9 mouse cellular contexts compared by ENCODE assay signal in the genomic region with DNA sequence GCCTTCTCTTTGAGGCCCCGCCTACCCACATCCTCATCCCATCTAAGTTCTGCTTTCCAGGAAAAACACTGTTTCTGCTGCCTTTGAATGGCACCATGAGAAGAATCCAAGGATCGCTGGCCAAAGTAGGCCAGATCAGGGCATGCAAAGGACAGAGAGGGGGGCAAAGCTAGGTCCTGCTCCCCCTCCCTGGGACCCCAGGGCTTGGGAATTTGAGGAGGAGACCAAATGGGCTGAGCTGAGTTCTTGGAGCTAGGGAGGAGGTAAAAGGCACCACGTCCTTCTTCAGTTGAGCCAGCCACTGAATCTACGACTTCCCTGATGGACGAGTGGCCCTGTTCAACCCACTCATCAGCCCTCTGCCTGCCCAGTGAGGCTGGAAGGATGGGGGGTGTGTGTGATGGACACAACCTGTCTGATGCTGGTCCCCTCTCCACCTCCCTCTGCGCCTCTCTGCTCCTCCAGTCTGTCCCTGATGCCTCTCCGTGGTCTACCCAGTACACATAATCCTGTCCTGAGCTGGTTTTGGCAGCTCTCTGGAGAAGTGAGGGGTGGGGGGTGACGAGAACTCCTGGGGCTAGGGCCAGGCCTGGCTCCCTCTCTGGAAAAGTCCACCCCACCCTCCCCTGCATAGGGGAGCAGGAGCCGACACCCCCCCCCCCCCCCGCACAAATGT. TPM values are rescaled to one million over a fixed set of nuclear protein-coding genes. Genes with fewer than 3 reads are reported as not detected.
DNase-seq lines count a peak whose midpoint lies in the region; ATAC-seq and TF ChIP-seq lines count a peak whose summit lies in the region.
"Had no signal": no experiment of that assay in that cellular context is flagged by ENCODE, and none has a peak within 500 bp of the region (broad histone marks: within the 10 kb centered on the region; RNA-seq: fewer than 3 reads in every experiment).

No protein-coding gene starts in this region.

- H3K9me3 ChIP-seq in megakaryocyte, embryonic 14.5 days, result no peaks in the 10 kb centered on the region
- no peaks in the 10 kb centered on the region for H3K9me3 ChIP-seq in heart, embryonic 11.5 days (replicated peaks; ENCODE audit: control insufficient read depth, low read length)
- no peaks in the 10 kb centered on the region for H3K9me3 ChIP-seq in intestine, postnatal 0 days (ENCODE audit: control insufficient read depth)

- H3K4me3 ChIP-seq in megakaryocyte, embryonic 14.5 days (replicated peaks), result peak overlapping the region; percentile 38
- H3K4me3 ChIP-seq in heart, embryonic 11.5 days (ENCODE audit: low read depth, low read length), result peak overlapping the region; percentile 51
- peak overlapping the region; percentile 43; the same call in 1 of the 2 replicates for H3K4me3 ChIP-seq in intestine, postnatal 0 days (ENCODE audit: low read depth, low read length)
- H3K4me3 ChIP-seq in small intestine, adult 2 months (ENCODE audit: low read depth, low read length), result peak overlapping the region; percentile 69

- WGBS in heart, embryonic 11.5 days (ENCODE audit: insufficient replicate concordance), result 42% methylated on average over 9 of the region's 10 CpGs
- 58% methylated on average over 10 of the region's 10 CpGs for WGBS in intestine, postnatal 0 days
- 69% methylated on average over 10 of the region's 10 CpGs for WGBS in small intestine, adult 2 months

- peak overlapping the region; percentile 90 for H3K4me2 ChIP-seq in heart, embryonic 11.5 days
- H3K4me2 ChIP-seq in intestine, postnatal 0 days (replicated peaks; ENCODE audit: low read depth), result peak overlapping the region; percentile 84

- H3K9ac ChIP-seq in heart, embryonic 11.5 days (ENCODE audit: low read depth, low read length), result 0 out of 2 replicates have a peak overlapping the region, but pooled peaks have one; percentile 39
- H3K9ac ChIP-seq in intestine, postnatal 0 days (ENCODE audit: low read depth, low read length), result 0 out of 2 replicates have a peak overlapping the region, but pooled peaks have one; percentile 35
- H3K9ac ChIP-seq: liver, embryonic 14.5 days had no signal

- H3K36me3 ChIP-seq in megakaryocyte, embryonic 14.5 days (replicated peaks; ENCODE audit: low read length), result peaks cover 6% of the 10 kb centered on the region
- no peaks in the 10 kb centered on the region for H3K36me3 ChIP-seq in heart, embryonic 11.5 days (ENCODE audit: control insufficient read depth, insufficient read depth, low read length)
- no peaks in the 10 kb centered on the region; the same call in 1 of the 2 replicates for H3K36me3 ChIP-seq in intestine, postnatal 0 days (ENCODE audit: control insufficient read depth, insufficient read depth)
- H3K36me3 ChIP-seq in small intestine, adult 2 months (ENCODE audit: control insufficient read depth, insufficient read depth, low read length), result no peaks in the 10 kb centered on the region

- H3K27me3 ChIP-seq in megakaryocyte, embryonic 14.5 days (replicated peaks), result peaks cover 23% of the 10 kb centered on the region
- no peaks in the 10 kb centered on the region for H3K27me3 ChIP-seq in heart, embryonic 11.5 days (ENCODE audit: control insufficient read depth, insufficient read depth, low read length)
- no peaks in the 10 kb centered on the region for H3K27me3 ChIP-seq in intestine, postnatal 0 days (replicated peaks; ENCODE audit: control insufficient read depth, insufficient read depth, low read length)
- H3K27me3 ChIP-seq in small intestine, adult 2 months (ENCODE audit: control insufficient read depth, insufficient read depth, low read length), result no peaks in the 10 kb centered on the region

- DNase-seq in frontal cortex, postnatal 25 days (ENCODE audit: low spot score in 2 of 2), result no peak
- DNase-seq in thymus, postnatal 0 days (ENCODE audit: low spot score), result no peak

- no peak overlapping the region for H3K27ac ChIP-seq in heart, embryonic 11.5 days (ENCODE audit: low read depth, low read length)
- H3K27ac ChIP-seq in intestine, postnatal 0 days (ENCODE audit: low read depth, low read length), result no peak overlapping the region
- no peak overlapping the region for H3K27ac ChIP-seq in small intestine, adult 2 months (ENCODE audit: insufficient read depth, low read depth, low read length)
- H3K27ac ChIP-seq: liver, embryonic 14.5 days had no signal

- no peak for TF ChIP-seq CTCF in intestine, postnatal 0 days (IDR thresholded peaks at IDR 0.05; ENCODE audit: low read depth)
- no peak for TF ChIP-seq CTCF in small intestine, adult 2 months (IDR thresholded peaks at IDR 0.05; ENCODE audit: extremely low read depth, insufficient read length, insufficient replicate concordance, low read depth, low read length)

- ATAC-seq in megakaryocyte, adult 5-6 weeks (ENCODE audit: poor library complexity, severe bottlenecking), result no peak
- no peak for ATAC-seq in heart, embryonic 11.5 days (replicated peaks; ENCODE audit: insufficient number of reproducible peaks, low FRiP score, low TSS enrichment)
- ATAC-seq in intestine, postnatal 0 days, result no peak
- ATAC-seq in activated CD4-positive, CD25-positive, alpha-beta regulatory T cell, adult 4 months, result no peak

- no peak for TF ChIP-seq POLR2A in small intestine, adult 2 months (IDR thresholded peaks at IDR 0.05; ENCODE audit: low read depth, low read length)

- H3K4me1 ChIP-seq in megakaryocyte, embryonic 14.5 days, result peaks cover 67% of the 10 kb centered on the region
- H3K4me1 ChIP-seq in heart, embryonic 11.5 days (ENCODE audit: control insufficient read depth, insufficient read depth, low read length), result peaks cover 60% of the 10 kb centered on the region
- no peaks in the 10 kb centered on the region for H3K4me1 ChIP-seq in intestine, postnatal 0 days (replicated peaks; ENCODE audit: control insufficient read depth, insufficient read depth, low read length)
- H3K4me1 ChIP-seq in small intestine, adult 2 months (ENCODE audit: control insufficient read depth, insufficient read depth, insufficient read length, low read length), result 0 out of 2 replicates have a peak, but pooled peaks cover 3% of the 10 kb centered on the region

RNA-seq across cellular contexts. Expression of gene Adamtsl4, which starts 1.1 kb away (rescaled TPM):
- polyA plus RNA-seq in megakaryocyte, embryonic 14.5 days (2012; ENCODE audit: insufficient read depth, low replicate concordance), result 0.83 TPM in 1 of 2 replicates, not detected in the other
- 0.85 and 1.3 TPM in 2 replicates for total RNA-seq in megakaryocyte, adult 5-6 weeks (2015)
- 0.59 and 0.77 TPM in 2 replicates for total RNA-seq in megakaryocyte, adult 5-6 weeks (2017)
- 3.5 and 5.1 TPM in 2 replicates for polyA plus RNA-seq in heart, embryonic 11.5 days (2014; fragmentation: Nextera tagmentation; extraction: Ambion mirVana)
- polyA plus RNA-seq in intestine, postnatal 0 days (2015; fragmentation: Nextera tagmentation; extraction: Ambion mirVana), result 3.2 and 3.8 TPM in 2 replicates
- 6.4 and 8.2 TPM in 2 replicates for polyA plus RNA-seq in small intestine, adult 2 months (2012; rRNA removed)
- 0.91 and 2.0 TPM in 2 replicates for polyA plus RNA-seq in thymus, postnatal 0 days (2015; fragmentation: Nextera tagmentation; extraction: Ambion mirVana)
- polyA plus RNA-seq in activated CD4-positive, CD25-positive, alpha-beta regulatory T cell, adult 4 months (2017; shearing (Covaris generic)), result 1 to 10 TPM; 3.2 to 3.5 TPM

RNA-seq across cellular contexts. Expression of gene Mcl1, which starts 28.0 kb away (rescaled TPM):
- polyA plus RNA-seq in megakaryocyte, embryonic 14.5 days (2012; ENCODE audit: insufficient read depth, low replicate concordance), result 222 and 245 TPM in 2 replicates
- 440 and 463 TPM in 2 replicates for total RNA-seq in megakaryocyte, adult 5-6 weeks (2015)
- 327 and 343 TPM in 2 replicates for total RNA-seq in megakaryocyte, adult 5-6 weeks (2017)
- 46.3 and 49.8 TPM in 2 replicates for polyA plus RNA-seq in heart, embryonic 11.5 days (2014; fragmentation: Nextera tagmentation; extraction: Ambion mirVana)
- 52.4 and 53.3 TPM in 2 replicates for polyA plus RNA-seq in intestine, postnatal 0 days (2015; fragmentation: Nextera tagmentation; extraction: Ambion mirVana)
- polyA plus RNA-seq in small intestine, adult 2 months (2012; rRNA removed), result 119 and 327 TPM in 2 replicates
- polyA plus RNA-seq in thymus, postnatal 0 days (2015; fragmentation: Nextera tagmentation; extraction: Ambion mirVana), result 81.3 and 91.3 TPM in 2 replicates
- 10 to 100 TPM; 62.9 to 76.7 TPM for polyA plus RNA-seq in activated CD4-positive, CD25-positive, alpha-beta regulatory T cell, adult 4 months (2017; shearing (Covaris generic))

RNA-seq across cellular contexts. Expression of gene Ecm1, which starts 52.7 kb away (rescaled TPM):
- polyA plus RNA-seq in megakaryocyte, embryonic 14.5 days (2012; ENCODE audit: insufficient read depth, low replicate concordance), result 274 and 549 TPM in 2 replicates
- 3.6 and 7.3 TPM in 2 replicates for total RNA-seq in megakaryocyte, adult 5-6 weeks (2015)
- total RNA-seq in megakaryocyte, adult 5-6 weeks (2017), result 1.0 and 1.9 TPM in 2 replicates
- 85.0 and 86.7 TPM in 2 replicates for polyA plus RNA-seq in heart, embryonic 11.5 days (2014; fragmentation: Nextera tagmentation; extraction: Ambion mirVana)
- polyA plus RNA-seq in intestine, postnatal 0 days (2015; fragmentation: Nextera tagmentation; extraction: Ambion mirVana), result 35.8 and 39.1 TPM in 2 replicates
- 157 and 174 TPM in 2 replicates for polyA plus RNA-seq in small intestine, adult 2 months (2012; rRNA removed)
- polyA plus RNA-seq in thymus, postnatal 0 days (2015; fragmentation: Nextera tagmentation; extraction: Ambion mirVana), result 14.0 and 16.8 TPM in 2 replicates
- 100 to 1,000 TPM; 115 to 149 TPM for polyA plus RNA-seq in activated CD4-positive, CD25-positive, alpha-beta regulatory T cell, adult 4 months (2017; shearing (Covaris generic))
